ENCODE assay signal across 8 mouse cellular contexts in the genomic region with DNA sequence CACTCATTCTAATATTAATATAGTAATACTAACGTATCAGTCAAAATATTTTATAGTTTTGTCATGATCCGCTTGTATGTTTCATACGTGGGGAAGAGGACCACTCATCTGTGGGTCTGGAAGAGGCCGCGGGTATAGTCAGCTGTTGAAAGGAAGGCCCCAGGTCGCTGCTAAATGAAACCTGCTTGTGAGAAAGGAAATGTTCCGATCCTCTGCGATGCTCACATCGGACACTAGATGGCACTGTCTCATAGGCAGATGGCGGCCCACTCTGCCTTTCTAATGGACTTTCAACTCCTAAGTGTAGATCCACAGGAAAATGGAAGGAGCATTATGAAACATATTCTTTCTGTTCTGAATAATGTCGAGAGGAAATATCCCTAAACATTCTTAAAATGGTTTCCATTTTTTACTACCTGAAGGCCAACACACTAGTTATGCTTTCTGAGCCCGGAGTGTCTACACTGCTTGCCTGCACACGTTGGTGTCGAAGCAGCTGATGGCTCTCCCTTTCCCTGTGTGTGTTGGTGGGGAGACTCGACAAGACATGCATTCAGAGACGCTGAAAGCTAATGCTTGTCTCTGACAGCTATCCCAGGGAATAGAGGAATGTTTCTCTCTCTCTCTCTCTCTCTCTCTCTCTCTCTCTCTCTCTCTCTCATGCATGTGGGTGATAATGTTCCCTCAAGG.
DNase-seq lines count a peak whose midpoint lies in the region; ATAC-seq lines count a peak whose summit lies in the region.

No protein-coding gene starts in this region.

- no peak overlapping the region for H3K4me2 ChIP-seq in forebrain, embryonic 11.5 days (ENCODE audit: low read depth, low read length, severe bottlenecking)
- no peak overlapping the region for H3K4me2 ChIP-seq in hindbrain, embryonic 12.5 days (replicated peaks)

- H3K36me3 ChIP-seq in forebrain, embryonic 11.5 days (ENCODE audit: control insufficient read depth, insufficient read depth, low read length), result no peaks in the 10 kb centered on the region
- H3K36me3 ChIP-seq in hindbrain, embryonic 12.5 days, result no peaks in the 10 kb centered on the region
- no peaks in the 10 kb centered on the region for H3K36me3 ChIP-seq in midbrain, embryonic 10.5 days

- no peak overlapping the region for H3K4me3 ChIP-seq in forebrain, embryonic 11.5 days (ENCODE audit: low read depth, low read length)
- H3K4me3 ChIP-seq in hindbrain, embryonic 12.5 days, result no peak overlapping the region
- H3K4me3 ChIP-seq in midbrain, embryonic 10.5 days, result no peak overlapping the region

- no peak overlapping the region for H3K27ac ChIP-seq in forebrain, embryonic 11.5 days (ENCODE audit: low read depth, low read length)
- H3K27ac ChIP-seq in hindbrain, embryonic 12.5 days, result no peak overlapping the region
- no peak overlapping the region for H3K27ac ChIP-seq in midbrain, embryonic 10.5 days (replicated peaks)

- 28% methylated on average over 16 of the region's 16 CpGs for WGBS in forebrain, embryonic 11.5 days
- WGBS in hindbrain, embryonic 12.5 days, result 28% methylated on average over 16 of the region's 16 CpGs
- 30% methylated on average over 16 of the region's 16 CpGs for WGBS in midbrain, embryonic 10.5 days

- H3K4me1 ChIP-seq in forebrain, embryonic 11.5 days (replicated peaks; ENCODE audit: control insufficient read depth, insufficient read depth, low read length), result no peaks in the 10 kb centered on the region
- H3K4me1 ChIP-seq in hindbrain, embryonic 12.5 days, result no peaks in the 10 kb centered on the region
- H3K4me1 ChIP-seq in midbrain, embryonic 10.5 days, result no peaks in the 10 kb centered on the region

- no peak; the same call in 1 of the 2 replicates for ATAC-seq in forebrain, embryonic 11.5 days (replicated peaks; ENCODE audit: low FRiP score)
- ATAC-seq in hindbrain, embryonic 12.5 days (ENCODE audit: low FRiP score), result peak; percentile 52; the same call in 1 of the 2 replicates

- peak; percentile 50 for DNase-seq in MEL-GATA-1-ER (ENCODE audit: extremely low read depth, low read depth)
- DNase-seq in c-Kit-positive CD71-negative TER-119-negative erythroid progenitor cells, embryonic 14.5 days (ENCODE audit: low read depth), result peak; percentile 56
- peak; percentile 90 for DNase-seq in forebrain, embryonic 11.5 days (ENCODE audit: low spot score)
- peak; percentile 82 to 83 for DNase-seq in layer of hippocampus, postnatal 36 days
- peak; percentile 81 for DNase-seq in midbrain, embryonic 10.5 days (ENCODE audit: low spot score)
- peak; percentile 70 to 72 for DNase-seq in right cerebral cortex, postnatal 36 days (ENCODE audit: low spot score in 2 of 2)
- DNase-seq in yolk sac, embryonic 10.5 days (ENCODE audit: low spot score), result peak; percentile 68

- H3K9ac ChIP-seq in forebrain, embryonic 11.5 days (ENCODE audit: low read length), result no peak overlapping the region
- H3K9ac ChIP-seq in hindbrain, embryonic 12.5 days, result no peak overlapping the region

- no peaks in the 10 kb centered on the region for H3K27me3 ChIP-seq in forebrain, embryonic 11.5 days (ENCODE audit: control insufficient read depth, insufficient read depth, low read length)
- no peaks in the 10 kb centered on the region for H3K27me3 ChIP-seq in hindbrain, embryonic 12.5 days
- H3K27me3 ChIP-seq in midbrain, embryonic 10.5 days (ENCODE audit: low read depth, poor library complexity, severe bottlenecking), result no peaks in the 10 kb centered on the region

- H3K9me3 ChIP-seq in forebrain, embryonic 11.5 days (ENCODE audit: control insufficient read depth, low read length), result no peaks in the 10 kb centered on the region
- no peaks in the 10 kb centered on the region for H3K9me3 ChIP-seq in hindbrain, embryonic 12.5 days (replicated peaks)
- H3K9me3 ChIP-seq in midbrain, embryonic 10.5 days (replicated peaks), result no peaks in the 10 kb centered on the region
